Mouse (Mus musculus): ENCODE data around the gene Ctcfl.
"Not testable (repeated sequence)": the region's sequence is repeated elsewhere in the genome, so short reads cannot be mapped to it uniquely, and the experiment has no call there.

Gene Ctcfl

GRCm38 (mm10) chr2:173138323-173139239 lies 19.3 kb upstream of the Ctcfl start:
- no peak for DNase-seq

- DNase-seq = no peak
Measured at GRCm38 (mm10) chr2:173134695-173135094, 15.4 kb upstream of the Ctcfl start.

- no peak for DNase-seq
Measured at GRCm38 (mm10) chr2:173132794-173133300, 13.5 kb upstream of the Ctcfl start.

GRCm38 (mm10) chr2:173132262-173132661 lies 12.9 kb upstream of the Ctcfl start:
- no peak for DNase-seq

- DNase-seq = no peak
Measured at GRCm38 (mm10) chr2:173129111-173129510, 9.8 kb upstream of the Ctcfl start.

- DNase-seq = no peak
Measured at GRCm38 (mm10) chr2:173126386-173126785, 7.1 kb upstream of the Ctcfl start.

GRCm38 (mm10) chr2:173124022-173124735 lies 4.9 kb upstream of the Ctcfl start:
- no peak for DNase-seq

- DNase-seq = not testable (repeated sequence)
Measured at GRCm38 (mm10) chr2:173120117-173120516, 792 bp upstream of the Ctcfl start.

GRCm38 (mm10) chr2:173113796-173114195 lies 5.5 kb downstream of the Ctcfl start:
- DNase-seq = not testable (repeated sequence)

- no peak for DNase-seq
Measured at GRCm38 (mm10) chr2:173110571-173110970, 8.8 kb downstream of the Ctcfl start.

- DNase-seq = no peak
Measured at GRCm38 (mm10) chr2:173109510-173109909, 9.8 kb downstream of the Ctcfl start.

GRCm38 (mm10) chr2:173108509-173109190 lies 10.7 kb downstream of the Ctcfl start:
- no peak for DNase-seq

GRCm38 (mm10) chr2:173106889-173107785 lies 12.2 kb downstream of the Ctcfl start:
- DNase-seq = peak; percentile 71

GRCm38 (mm10) chr2:173106409-173106808 lies 12.9 kb downstream of the Ctcfl start:
- DNase-seq = no peak

- not testable (repeated sequence) for DNase-seq
Measured at GRCm38 (mm10) chr2:173097337-173097736, 22.0 kb downstream of the Ctcfl start.

- DNase-seq = peak; percentile 87
Measured at GRCm38 (mm10) chr2:173089437-173089836, 29.9 kb downstream of the Ctcfl start.

GRCm38 (mm10) chr2:173087405-173087804 lies 31.9 kb downstream of the Ctcfl start:
- DNase-seq = no peak

GRCm38 (mm10) chr2:173085763-173086162 lies 33.6 kb downstream of the Ctcfl start:
- no peak for DNase-seq

- no peak for DNase-seq
Measured at GRCm38 (mm10) chr2:173084871-173085270, 34.5 kb downstream of the Ctcfl start.

GRCm38 (mm10) chr2:173083712-173084475 lies 35.4 kb downstream of the Ctcfl start:
- peak; percentile 48 for DNase-seq

GRCm38 (mm10) chr2:173083106-173083505 lies 36.2 kb downstream of the Ctcfl start:
- DNase-seq = no peak

Measured in retina, postnatal 1 day (tissue).